Mouse (Mus musculus): ENCODE results near the gene Rbbp7.
A peak's percentile ranks its signal among the peaks of the same experiment; 100 is the strongest.

Gene Rbbp7

DNA sequence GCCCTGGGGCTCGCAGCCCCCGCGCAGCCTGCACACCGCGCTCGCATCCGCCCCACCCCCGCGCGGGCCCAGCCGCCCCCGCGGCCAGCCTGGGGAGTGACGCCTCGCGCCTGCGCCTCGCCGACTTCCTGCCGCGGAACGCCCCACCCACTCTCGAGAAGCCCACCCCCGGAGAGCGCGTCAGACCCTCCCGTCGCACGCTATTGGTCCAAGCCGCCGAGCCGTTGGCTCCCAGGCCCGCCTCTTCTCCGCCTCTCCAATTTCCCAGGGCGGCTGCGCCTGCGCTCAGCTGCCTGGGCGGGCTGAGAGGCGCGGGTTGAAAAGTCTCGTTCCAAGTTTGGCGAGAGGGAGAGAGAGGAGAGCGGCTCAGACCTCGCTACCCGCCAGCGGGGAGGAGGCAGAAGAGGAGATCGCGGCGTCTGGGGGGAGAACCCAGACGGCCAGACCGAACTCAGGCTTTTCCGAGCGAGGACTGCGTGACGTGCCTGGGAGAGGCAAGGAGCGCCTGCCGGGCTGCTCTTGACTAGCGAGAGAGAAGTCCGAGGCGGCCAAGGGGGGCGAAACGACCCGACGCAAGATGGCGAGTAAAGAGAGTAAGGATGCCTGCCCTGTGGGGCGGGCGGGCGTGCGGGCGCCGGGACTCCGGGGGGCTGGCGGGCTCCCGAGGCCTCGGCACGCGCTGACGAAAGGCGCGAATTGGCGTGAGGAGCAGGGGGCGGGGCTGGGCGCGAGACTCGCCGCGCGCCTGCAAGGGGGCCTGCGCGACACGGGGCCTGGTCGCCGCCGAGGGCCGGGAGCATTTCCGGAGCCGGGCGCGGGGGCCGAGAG, at the start of gene Rbbp7:
Gene Rbbp7, plus strand, starts transcription at position 288 of the 828 bp plus-strand sequence.
- peak; percentile 91 for DNase-seq

DNA sequence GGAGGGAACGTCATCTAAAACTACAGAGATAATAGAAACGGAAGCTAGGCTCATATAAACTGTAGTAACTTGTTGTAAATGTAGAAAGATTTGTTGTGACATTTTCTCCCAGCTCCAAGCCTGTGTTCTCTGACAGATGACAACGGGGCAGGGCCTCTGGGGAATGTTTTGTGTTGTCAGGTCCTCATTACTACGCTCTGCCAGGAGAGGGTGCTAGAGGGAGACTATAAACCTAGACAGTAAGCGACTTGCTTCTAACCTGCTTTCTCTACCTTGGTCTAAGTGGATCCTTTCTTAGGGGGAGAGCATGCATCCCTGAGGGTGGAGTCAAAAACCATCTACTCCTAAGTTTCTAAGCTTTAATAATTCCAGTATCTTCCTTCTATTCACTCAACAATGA, 42.4 kb upstream of the Rbbp7 start:
- DNase-seq: peak; percentile 60

GRCm38 (mm10) chrX:162719615-162720014, 40.6 kb upstream of the Rbbp7 start:
- DNase-seq: peak; percentile 56

DNA sequence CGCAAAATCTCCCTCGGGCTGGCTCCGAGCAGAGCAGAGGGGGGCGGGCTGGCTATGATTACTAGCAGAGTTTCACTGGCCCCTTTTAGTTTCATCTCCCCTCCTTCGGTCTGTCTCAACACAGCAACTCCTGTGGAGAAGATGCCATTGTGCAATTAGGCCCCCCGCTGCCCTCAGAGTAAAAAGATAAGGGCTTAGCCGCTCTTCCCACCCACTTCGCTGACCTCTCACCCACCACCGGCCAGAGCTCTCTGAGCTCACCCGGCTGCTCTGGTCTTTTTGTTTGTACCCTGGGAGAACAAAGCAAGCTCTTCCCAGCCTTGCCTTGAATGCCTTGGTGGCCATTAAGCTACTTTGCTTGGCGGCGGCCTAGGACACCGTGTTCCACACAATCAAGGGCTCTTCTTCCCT, 32.8 kb upstream of the Rbbp7 start:
- DNase-seq: no peak

GRCm38 (mm10) chrX:162727795-162728194, 32.4 kb upstream of the Rbbp7 start:
- no peak for DNase-seq

DNA sequence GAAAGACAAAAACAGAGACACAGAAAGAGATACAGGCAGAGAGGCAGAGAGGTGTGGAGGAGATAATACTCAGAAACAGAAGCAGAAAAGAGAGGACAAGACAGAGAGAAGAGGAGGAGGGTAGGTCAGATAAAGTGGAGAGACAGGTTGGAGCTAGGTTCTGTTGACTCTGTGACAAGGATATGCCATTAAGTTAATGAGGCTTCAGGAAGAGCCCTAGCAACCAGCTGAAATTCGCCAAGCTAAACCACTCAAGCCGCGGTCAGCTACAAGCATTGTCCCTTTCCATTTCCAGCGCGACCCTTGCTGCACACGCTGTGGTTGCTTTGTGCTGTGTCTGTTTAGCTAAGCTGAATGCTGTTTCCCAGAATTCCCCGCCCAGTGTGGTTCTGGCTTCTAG, 32.0 kb upstream of the Rbbp7 start:
- no peak for DNase-seq

DNA sequence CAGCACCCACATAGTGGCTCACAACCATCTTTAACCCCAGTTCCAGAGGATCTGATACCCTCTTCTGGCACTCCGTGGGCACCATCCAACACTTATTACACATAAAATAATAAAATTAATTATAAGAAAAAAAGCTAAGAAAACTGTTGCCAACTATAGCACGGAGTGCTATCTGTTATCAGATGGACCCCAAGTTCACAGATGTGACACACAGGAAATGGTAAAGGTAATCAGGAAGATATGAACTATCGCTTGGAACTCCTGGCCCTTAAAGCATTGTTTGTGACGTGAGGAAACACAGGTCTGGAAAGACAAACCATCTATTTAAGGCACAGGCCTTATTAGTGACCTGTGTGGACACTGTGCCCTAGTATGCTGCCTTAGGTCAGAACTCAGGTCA, 30.2 kb upstream of the Rbbp7 start:
- DNase-seq: no peak

GRCm38 (mm10) chrX:162734997-162735929, 24.9 kb upstream of the Rbbp7 start:
- DNase-seq: peak; percentile 68

DNA sequence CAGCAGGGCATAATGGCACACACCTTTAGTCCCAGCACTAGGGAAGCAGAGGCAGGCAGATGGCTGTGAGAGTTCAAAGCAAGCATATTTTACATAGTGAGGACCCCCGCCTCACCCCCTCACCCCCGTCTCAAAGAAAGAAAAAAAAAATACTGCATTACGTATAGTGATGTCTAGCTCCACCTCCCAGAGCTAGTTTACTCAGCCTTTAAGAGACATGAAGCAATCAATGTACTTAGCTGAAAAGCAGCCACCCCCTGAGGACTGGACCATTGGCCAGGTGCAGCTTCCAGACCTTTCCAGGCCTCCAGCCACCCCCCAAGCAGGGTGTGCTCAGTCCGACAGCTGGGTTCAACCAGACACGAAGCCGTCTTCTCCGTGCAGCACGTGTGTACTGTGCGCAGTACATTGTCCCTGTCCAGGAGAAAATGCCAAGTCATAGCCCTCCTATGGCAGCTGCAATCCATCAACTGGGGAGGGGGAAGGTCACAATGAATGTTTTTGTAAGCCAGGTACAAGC, 24.0 kb upstream of the Rbbp7 start:
- peak; percentile 14 for DNase-seq

DNA sequence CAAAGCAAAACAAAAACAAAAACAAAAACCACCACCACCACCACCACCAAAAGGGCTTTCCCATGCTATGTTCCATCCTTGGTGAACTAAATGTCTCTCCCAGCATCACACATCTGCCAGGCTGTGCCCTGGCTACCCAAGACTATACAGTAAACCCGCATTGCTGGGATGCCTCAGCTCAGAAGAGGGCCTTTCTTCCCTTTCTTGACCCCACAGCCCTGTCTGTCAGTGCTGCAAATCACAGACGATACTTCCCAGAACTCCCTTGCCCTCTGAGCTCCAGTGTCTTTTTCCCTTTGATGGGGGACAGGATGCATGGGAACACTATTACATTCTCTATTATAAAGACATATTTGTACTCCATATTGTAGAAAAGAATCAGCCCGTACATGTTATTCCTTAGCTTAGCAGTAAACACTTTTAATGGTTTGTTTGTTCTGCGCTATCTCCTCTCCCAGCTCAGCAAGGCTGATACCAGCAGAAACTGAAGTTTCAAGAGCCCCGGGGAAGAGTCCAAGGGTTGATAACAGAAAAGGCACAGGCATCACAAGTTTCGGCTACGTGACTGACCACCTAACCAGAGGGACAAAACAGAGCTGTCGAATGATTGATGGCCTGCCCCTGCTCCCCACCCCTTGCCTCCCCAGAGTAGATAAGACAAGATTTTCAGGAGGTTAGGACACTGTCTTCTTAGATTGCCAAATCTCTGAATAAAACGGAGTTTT, 11.3 kb upstream of the Rbbp7 start:
- DNase-seq: no peak

DNA sequence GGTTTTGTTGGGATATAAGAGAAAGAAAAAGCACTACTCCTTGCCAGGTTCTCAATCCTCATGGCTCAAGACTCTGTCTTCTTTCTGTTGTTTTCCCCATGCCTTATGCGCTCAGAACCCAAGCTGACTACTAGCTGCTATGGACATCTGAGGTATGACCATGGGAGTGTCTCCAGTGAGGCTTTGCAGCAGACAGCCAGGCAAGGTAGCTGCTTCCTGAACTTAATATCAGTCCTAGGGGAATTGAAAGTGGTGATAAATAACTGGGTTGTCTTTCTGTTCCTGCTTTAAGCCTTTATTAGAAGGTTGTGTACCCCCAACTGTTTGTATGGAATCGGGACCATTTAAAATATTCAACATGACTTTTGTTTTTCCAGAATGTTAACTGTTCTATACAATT, 7.8 kb upstream of the Rbbp7 start:
- DNase-seq: no peak

- no peak for DNase-seq
Observed at GRCm38 (mm10) chrX:162754314-162754713, 5.9 kb upstream of the Rbbp7 start.

- no peak for DNase-seq
Observed at GRCm38 (mm10) chrX:162756058-162756457, 4.1 kb upstream of the Rbbp7 start.

GRCm38 (mm10) chrX:162759251-162760114, 719 bp upstream of the Rbbp7 start:
- DNase-seq: peak; percentile 51

GRCm38 (mm10) chrX:162760958-162761515, 835 bp downstream of the Rbbp7 start:
- no peak for DNase-seq

DNA sequence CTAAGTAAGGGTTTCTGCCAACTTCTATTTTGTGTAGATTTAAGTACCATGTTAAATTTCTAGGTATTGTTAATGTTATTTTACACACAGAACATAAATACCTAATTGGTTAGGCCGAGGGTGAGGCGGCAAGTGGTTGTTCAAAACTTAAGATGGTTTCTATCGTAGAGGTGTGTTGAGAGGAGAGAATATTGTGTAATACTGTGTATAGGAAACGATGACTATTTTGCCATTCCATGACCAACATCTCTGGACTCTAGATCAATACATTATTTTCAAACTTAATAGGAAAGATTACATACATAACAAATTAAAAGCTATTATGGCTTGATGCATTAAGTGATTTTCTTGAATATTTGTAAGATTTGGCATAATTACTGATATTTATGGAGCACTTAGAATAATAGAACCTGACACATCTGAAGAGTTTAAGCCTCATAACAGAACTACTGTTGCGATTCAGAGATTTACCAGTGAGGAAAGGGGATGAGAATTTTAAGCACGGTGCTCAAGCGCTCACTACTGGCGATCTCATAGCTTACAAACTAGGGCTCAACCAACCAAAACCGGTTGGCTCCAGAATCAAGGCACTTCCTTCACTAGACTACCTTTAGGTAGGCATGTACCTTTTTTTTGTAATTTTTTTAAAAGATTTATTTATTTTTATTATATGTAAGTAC, 1.7 kb downstream of the Rbbp7 start:
- DNase-seq: no peak

- no peak for DNase-seq
Observed at GRCm38 (mm10) chrX:162770726-162771125, 10.5 kb downstream of the Rbbp7 start.

DNA sequence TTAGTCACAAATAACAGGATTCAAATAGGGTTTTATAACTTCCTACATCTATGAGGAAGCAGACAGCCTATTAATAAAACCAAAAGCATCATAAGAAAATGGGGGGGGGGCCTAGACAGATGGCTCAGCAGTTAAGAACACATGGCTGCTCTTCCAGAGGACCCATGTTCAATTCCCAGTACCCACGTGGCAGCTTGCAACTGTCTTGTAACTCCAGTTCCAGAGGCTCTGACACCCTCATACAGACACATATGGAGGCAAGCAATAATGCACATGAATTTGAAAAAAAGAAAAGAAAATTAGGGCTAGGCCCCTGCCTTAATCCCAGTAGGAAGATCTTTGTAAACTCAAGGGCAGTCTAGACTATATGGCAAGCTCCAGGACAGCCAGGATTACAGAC, 28.2 kb downstream of the Rbbp7 start:
- DNase-seq: no peak

GRCm38 (mm10) chrX:162791392-162791791, 31.2 kb downstream of the Rbbp7 start:
- DNase-seq: peak; percentile 11

- DNase-seq: peak; percentile 47
Observed at GRCm38 (mm10) chrX:162800371-162800770, 40.2 kb downstream of the Rbbp7 start.

DNA sequence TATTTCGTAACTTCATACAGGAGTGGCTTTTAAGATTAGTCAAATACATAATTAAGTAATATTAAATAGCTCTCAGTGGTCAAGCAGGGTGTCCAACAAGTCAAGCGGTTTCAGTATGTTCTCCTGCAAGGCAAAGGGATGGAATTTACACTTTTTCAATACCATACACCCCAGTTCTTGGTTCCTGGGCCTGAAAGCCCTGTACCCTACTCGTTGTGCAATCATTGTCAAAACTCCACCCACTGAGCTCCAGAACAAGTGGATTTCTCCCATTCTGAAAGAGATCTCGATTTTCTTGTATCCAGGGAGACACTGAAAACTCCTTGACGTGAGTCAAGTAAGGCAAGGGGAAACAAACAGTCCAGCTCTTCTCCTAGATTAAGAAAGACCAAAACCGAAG, 67.8 kb downstream of the Rbbp7 start:
- DNase-seq: no peak

Data from thymus, postnatal 25 days (tissue).